Mouse (Mus musculus) C2C12 (cell line): Measurements from ENCODE around the gene Ptchd3.
A peak's percentile ranks its signal among the peaks of the same experiment; 100 is the strongest.

Experiments
- CEBPB ChIP-seq: IDR thresholded peaks from one replicate; pipeline ENCODE4 v1.6.1; 2011; ENCODE audit warnings: low read depth, mild to moderate bottlenecking, control low read depth, moderate library complexity
- CTCF ChIP-seq: IDR thresholded peaks from one replicate; pipeline ENCODE4 v1.5.1; 2011; ENCODE audit not compliant: control insufficient read depth, insufficient read depth, insufficient read length
- FOSL1 ChIP-seq: IDR thresholded peaks from one replicate; pipeline ENCODE4 v1.8.0; 2011; ENCODE audit warnings: mild to moderate bottlenecking, low read length; ENCODE audit not compliant: poor library complexity, insufficient read depth, severe bottlenecking
- MAX ChIP-seq: IDR thresholded peaks from one replicate; pipeline ENCODE4 v1.6.1; 2011; ENCODE audit warnings: mild to moderate bottlenecking, control low read depth
- MYOD1 ChIP-seq: IDR thresholded peaks from one replicate; pipeline ENCODE4 v1.6.1; 2011; ENCODE audit warnings: low read depth; ENCODE audit not compliant: control insufficient read depth, insufficient read length
- MYOG ChIP-seq: IDR thresholded peaks from one replicate; pipeline ENCODE4 v1.6.1; 2011; ENCODE audit not compliant: control insufficient read depth, insufficient read length; ENCODE audit errors: extremely low read depth
- USF1 ChIP-seq: IDR thresholded peaks from one replicate; pipeline ENCODE4 v1.6.1; 2011; ENCODE audit warnings: low read depth, mild to moderate bottlenecking, control low read depth, moderate library complexity

GRCm38 (mm10) chr11:121808204-121808852 is 21.7 kb upstream of the Ptchd3 start:
- TF ChIP-seq USF1 (no peak), CTCF (peak; percentile 77), MAX (no peak), MYOD1 (no peak), CEBPB (no peak), MYOG (no peak), FOSL1 (no peak)
